Mouse (Mus musculus): ENCODE data around the gene Zfp804a.

The Zfp804a gene

DNA sequence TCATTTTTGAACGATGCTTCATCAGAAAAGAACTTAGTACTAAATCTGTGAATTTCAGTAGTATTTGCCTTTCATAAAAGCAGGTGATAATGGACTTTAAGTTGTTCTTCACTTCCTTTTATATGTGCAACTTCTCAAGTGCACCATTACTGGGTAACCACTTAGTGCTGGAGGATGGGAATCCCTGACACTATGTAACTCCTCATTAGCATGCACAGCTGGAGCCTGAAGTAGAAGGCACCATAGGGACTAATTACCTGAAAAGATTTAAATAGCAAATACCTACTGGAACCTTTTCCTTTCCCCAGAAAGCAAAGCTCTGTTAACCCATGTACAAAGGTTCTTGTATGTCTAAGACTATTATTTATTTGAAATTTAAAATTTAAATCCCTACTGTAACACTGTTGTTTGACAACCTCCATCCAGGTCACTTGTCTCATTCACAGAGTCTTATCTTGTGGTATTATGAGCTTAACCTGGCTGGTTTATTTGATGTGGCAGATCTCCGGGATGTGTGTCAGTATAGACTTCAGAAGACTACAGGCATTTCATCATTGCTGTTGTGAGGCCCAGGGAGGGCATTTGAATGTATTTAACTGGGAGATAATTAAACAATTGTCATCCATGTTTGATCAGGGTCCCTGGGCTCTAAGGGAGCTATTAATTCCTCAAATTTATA, 229.7 kb downstream of the Zfp804a start:
- no peak for DNase-seq

DNA sequence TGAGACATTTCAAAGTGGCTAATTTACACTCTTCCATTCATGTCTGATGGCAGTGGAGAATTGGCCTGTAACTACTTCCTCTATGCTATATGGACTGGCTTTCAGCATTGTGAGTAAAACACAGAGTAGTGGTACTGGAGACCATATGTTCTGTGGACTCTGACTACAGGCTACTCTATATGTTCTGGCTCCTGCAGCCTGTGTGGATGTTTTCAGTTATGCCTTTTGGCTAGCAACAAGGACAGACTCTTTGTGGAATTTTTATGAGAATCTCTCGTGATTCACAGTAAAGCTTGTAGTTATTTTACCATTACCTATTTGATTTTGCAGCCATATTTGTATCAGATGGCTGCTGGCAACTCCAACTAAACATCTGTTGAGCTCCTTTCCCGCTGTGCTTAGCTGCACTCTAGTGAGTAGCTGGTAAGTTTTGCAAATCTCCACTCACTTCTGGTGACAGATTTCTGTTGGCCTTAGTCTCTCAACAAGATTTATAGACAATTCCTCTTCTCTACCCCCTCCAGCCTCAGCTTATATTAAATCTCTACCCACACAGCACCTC, 242.0 kb downstream of the Zfp804a start:
- DNase-seq: no peak

Data from kidney, postnatal 36 days (tissue).